Mouse (Mus musculus): ENCODE data around the gene Gm45785.

The Gm45785 gene

DNA sequence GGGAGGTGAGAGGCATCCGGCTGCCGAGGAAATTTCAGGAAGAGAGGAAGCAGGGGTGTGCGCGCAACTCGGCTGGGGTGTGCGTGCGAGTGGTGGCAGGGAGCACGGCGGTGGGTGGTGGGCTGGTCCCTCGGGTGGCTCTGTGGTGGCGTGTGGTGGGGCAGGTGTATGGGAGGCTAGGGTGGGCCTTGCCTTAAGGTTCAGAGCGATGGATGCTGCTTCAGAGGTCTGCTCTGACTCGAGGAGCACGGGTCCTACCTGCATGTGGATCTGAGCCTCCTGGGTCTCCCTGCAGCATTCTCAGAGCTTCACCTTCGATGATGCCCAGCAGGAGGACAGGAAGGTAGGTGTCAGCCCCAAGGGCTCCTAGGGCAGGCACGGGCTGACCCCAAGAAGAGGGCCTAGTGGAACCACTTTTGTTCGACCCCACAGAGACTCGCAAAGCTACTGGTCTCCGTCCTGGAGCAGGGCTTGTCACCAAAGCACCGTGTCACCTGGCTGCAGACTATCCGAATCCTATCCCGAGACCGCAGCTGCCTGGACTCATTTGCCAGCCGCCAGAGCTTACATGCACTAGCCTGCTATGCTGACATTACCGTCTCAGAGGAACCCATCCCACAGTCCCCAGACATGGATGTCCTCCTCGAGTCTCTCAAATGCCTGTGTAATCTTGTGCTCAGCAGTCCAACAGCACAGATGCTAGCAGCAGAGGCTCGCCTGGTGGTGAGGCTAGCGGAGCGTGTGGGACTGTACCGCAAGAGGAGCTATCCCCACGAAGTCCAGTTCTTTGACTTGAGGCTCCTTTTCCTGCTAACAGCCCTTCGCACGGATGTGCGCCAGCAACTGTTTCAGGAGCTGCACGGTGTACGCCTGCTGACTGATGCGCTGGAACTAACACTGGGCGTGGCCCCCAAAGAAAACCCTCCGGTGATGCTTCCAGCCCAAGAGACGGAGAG is 1.7 kb upstream of the Gm45785 start, which contains the start of gene Bet1l:
Bet1l (minus strand) TSS at position 28 of the 956 bp plus-strand sequence.
- DNase-seq, result peak; percentile 28

GRCm38 (mm10) chr7:140856785-140857549 is 836 bp upstream of the Gm45785 start, which contains the start of gene Ric8a:
TSS of gene Ric8a (plus strand) at chr7:140856957.
- peak; percentile 91 for DNase-seq

GRCm38 (mm10) chr7:140855181-140855580 is 950 bp downstream of the Gm45785 start:
- DNase-seq, result no peak

DNA sequence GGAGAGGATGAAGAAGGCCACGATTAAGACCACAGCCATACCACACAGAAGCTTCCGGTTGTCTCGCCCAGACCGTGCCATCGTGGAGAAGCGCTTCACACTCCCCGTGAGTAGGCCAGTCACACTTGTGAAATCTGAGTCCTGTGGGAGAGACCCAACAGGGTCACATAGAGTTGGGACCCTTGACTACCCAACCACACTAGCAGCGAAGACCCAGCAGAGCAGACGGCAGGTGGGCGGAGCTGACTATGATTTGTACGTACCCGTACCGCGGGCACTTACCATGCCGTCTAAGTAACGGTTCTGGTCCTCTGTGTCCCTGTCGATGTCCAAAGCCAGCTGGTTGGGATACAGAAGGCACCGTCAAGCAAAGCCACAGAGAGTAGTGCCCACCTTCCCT is 1.6 kb downstream of the Gm45785 start:
- DNase-seq, result no peak

DNA sequence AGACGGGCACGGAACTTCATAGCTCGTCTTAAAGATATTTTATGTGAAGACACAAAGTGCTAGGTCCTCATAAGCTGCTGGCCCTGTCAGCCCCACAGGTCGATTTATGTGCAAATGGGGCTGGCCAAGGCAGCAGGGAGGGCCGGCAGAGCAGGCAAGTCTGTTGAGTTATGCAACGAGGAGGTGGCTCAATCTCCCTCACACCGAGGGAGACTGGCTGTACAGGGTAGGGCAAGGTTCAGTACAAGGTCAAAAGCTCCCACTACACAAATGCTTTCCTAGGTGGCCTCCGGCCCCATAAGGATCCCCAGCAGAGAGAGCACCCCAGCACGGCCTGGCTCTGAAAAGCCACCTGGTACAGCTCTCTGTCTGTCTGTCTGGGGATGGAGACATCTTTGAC is 2.7 kb downstream of the Gm45785 start:
- DNase-seq, result no peak

- no peak for DNase-seq
Observed at GRCm38 (mm10) chr7:140851916-140852315, 4.2 kb downstream of the Gm45785 start.

- no peak for DNase-seq
Observed at GRCm38 (mm10) chr7:140848591-140848990, 7.5 kb downstream of the Gm45785 start.

- DNase-seq, result no peak
Observed at GRCm38 (mm10) chr7:140847755-140848580, 8.2 kb downstream of the Gm45785 start, which contains the start of gene Odf3. TSS of gene Odf3 (plus strand) at chr7:140847805.

DNA sequence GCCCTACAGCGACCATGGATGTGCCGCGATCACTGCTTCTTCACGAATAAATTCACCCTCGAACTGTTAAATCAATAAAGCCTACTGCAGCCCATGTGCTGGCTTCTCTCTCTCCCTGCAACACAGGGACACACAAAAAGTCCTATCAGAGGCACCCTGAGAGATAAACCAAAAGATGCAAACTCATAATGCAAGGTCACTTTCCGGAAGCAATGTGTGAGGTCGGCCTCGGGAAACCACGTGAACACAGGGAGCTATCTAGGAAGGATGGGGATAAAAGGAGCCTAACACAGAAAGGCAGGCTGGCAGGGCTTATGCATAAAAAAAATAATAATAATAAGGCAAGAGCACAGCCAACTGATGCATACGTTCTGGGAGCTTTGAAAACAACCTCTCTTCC is 9.5 kb downstream of the Gm45785 start:
- DNase-seq, result no peak

DNA sequence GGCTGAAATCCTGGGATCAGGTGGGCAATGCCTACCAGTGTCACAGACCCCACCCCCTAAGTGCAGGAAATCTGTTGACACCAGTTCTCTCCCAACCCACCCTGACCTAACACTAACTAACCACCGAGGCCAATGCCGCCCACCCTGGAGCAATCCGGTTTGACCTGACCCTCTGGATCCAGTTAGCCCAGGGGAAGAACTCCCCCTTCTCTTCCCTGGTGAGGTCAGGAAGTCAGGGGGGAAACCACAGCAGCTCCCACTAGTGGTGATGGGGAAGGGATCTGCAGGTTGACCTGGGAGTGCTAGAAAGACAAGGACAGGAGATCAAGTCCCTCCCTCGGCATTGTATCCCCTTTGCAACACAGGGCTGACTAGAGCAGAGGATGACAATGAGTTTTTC is 10.4 kb downstream of the Gm45785 start:
- DNase-seq, result no peak

DNA sequence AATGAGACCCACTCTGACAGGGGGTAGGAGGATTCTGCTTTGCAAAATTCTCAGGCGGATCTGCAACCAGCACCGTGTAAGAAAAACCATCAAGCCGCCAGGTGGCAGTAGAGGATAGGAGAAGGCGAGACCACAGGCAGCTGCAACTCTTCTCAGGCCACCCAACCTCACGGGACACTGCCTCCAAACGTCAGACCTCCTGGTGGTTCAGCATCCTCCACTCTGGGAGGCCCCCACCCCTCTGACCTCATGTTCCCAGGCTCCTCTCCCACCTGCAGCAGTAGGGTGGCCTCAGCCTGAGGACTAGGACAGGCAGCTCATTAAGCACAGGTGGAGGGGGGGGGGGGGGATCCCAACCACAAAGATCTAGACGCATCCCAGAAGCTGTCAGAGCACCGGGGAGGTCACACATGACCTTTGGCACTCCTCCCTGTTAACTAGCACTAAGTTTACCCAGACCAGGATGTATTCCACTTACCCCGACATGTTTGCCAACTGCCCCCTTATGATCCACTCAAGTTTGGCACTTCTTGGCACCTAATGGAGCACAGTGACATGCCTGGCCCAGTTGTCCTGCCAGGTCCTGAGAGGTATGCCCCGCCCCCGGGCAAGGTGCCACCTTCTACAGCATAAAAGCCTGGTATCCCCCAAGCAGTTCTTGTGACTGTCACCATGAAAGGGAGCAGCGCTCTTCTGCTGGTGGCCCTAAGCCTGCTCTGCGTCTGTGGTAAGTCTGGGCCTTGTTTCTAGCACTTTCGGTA is 11.0 kb downstream of the Gm45785 start, which contains the start of gene Scgb1c1:
Scgb1c1 (plus strand) TSS at position 643 of the 761 bp plus-strand sequence.
- DNase-seq, result peak; percentile 81

DNA sequence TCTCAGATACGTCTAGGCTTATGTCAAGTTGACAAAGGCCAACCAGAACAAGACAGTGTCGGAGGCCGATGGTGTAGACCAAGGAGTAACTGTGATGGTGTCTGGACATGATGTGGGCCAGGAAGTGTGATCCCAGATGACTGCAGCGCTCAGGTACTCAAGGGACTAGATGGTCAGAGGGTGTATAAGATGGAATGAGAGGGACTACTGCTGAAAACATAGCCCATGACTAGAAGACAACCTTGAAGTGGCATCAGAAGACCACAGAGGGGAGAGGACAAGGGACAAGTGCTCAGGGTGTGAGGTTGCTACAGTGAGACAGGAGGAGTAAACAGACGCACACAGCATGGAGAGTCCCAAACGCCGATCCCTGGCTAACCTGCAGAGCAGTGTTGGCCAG is 12.3 kb downstream of the Gm45785 start:
- DNase-seq, result no peak

DNA sequence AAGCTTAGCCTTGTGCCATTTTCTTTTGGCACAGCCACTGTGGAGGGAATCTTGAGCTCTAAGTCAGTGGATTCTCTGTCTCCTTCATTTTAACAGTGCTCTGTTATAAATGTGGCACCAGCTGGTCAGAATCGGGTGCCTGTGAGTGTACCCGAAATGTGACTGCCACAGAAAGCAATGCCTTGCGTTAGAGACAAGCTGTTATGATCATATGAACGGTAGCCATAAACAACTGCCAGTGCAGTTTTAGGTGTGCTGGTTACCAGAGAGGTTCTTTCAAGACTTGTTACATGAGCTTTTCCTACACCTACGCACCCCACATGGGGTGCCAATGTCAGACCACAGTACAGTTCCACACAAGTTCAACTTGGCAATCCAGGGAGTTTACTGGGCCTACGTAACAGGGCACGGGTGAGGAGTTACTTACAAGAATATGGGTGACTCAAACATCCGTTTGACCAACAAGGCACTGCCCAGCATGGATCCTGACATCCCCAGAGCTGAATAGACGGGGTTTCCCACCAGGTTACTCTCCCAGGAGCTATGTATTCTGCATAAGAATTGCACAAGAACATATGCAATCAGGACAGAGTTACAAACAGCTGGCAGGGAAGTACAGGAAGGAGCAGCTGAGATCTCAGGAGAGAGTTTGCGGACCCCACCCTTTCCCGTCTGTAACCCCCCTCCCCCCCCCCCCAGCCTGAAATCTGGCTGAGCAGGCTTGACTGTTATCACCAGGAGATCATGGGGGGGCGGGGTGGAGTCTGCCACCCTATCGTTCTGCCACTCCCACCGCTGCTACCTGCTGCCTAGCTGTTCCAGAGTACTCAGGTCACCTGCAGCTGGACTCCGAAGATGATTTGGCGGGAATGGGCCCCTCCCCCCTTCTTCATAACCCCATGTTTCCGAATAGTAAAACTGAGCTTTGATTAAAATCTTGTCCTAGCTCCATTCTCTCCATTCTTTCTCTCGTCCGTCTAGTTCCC is 15.1 kb downstream of the Gm45785 start:
- DNase-seq, result no peak

DNA sequence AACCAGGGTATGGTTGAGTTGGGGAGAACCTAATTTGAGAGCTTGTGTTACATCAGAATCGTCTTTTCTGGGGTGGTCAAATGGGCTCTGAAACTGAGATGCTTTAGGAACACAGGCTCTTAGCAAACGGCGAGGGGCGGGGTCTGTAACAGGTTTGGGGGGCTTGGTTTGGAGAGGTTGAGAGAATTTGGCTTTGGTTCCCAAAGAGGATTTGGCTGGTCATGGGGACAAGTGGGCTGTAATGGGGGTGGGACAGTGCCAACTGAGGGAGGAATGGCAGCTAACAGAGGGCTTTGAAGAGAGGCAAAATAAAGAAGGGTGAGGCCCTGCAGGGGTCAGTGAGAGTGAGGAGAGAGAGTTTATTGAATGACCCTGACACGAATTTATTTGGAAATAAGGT is 16.6 kb downstream of the Gm45785 start:
- DNase-seq, result no peak

DNA sequence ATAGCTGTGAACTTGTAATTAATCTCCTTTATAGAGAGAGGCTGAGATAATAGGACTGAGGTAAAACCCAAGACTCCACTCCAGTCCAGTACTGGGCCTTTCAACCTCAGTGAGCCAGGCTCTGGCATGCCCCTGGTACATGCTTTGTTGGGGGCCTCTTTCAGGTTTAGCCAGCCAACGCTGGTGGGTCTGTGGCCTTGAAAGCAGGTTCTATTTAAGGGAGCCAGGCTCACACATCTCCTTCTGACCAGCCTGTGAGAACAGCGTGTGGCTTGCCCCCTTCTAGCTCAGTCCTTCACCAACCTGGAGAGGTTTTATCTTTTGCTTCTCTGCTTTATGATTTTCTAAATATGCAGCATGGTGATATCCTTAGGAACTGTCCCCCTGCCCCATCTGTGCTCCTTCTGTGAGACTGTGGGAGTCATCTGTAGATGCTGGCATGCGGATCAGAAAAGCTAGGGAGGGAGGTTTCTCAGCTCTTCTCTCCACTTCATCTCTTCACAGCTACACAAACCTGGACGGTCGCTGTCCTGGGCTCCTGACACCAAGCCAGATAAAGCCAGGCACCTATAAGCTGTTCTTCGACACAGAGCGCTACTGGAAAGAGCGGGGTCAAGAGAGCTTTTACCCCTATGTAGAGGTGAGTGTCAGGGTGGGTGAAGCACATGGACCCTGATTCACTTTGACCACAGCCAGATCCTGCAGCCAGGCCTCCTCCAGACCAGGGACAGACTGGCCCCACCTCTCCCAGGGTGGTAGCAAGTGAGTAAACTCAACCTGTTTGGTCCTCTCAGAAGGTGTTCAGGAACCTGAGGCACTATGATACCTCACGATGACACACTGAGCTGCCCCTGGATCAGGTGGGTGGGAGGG is 19.7 kb downstream of the Gm45785 start:
- peak; percentile 51 for DNase-seq

GRCm38 (mm10) chr7:140835758-140836087 is 20.4 kb downstream of the Gm45785 start:
- no peak for DNase-seq

- DNase-seq, result no peak
Observed at GRCm38 (mm10) chr7:140834968-140835757, 21.0 kb downstream of the Gm45785 start, which contains the start of gene Urah. TSS of gene Urah (plus strand) at chr7:140835018.

DNA sequence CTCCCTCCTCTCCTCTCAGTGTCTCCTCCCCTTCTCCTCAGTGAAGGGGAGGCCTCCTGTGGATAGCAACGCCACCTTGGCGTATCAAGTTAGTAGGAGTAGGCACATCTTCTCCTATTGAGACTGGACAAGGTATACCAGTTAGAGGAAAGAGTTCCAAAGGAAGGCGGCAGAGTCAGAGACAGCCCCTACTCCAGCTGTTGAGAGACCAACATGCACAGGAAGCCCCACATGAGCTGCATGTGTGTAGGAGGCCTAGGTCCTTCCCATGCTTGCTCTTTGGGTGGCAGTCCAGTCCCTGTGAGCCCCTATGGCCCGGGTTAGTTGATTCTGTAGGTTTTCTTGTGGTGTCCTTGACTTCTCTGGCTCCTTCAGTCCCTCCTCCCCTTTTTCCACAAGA is 22.8 kb downstream of the Gm45785 start:
- no peak for DNase-seq

- DNase-seq, result no peak
Observed at GRCm38 (mm10) chr7:140831447-140831846, 24.7 kb downstream of the Gm45785 start.
